Comparison of ENCODE assay signal across 13 mouse cellular contexts in the genomic region with DNA sequence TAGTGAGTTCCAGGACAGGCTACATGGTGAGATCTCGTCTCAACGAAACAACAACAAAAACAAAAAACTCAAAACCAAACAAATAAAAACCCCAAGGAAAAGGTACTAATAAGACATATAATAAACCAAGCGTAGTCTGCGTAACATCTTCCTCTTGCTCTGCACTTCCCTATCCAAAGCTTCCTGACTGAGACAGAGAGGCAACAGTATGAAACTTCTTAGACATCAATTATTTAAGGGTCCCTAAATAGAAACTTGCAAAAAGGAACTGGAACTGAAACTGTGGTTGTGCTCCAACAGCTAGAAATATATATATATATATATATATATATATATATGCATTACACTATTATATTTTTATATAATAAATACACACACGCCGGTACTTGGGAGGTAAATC. TPM values are rescaled to one million over a fixed set of nuclear protein-coding genes. Genes with fewer than 3 reads are reported as not detected.
"Had no signal": no experiment of that assay in that cellular context is flagged by ENCODE, and none has a peak within 500 bp of the region (broad histone marks: within the 10 kb centered on the region; RNA-seq: fewer than 3 reads in every experiment).

No protein-coding gene starts in this region.

- DNase-seq: kidney, adult 9 months; kidney, postnatal 10 days; kidney, postnatal 4 days; liver; lung, embryonic 14.5 days; lung, postnatal 10 days; lung, postnatal 4 days; right cerebral cortex, postnatal 14 days had no signal

- H3K4me2 ChIP-seq: limb, embryonic 12.5 days; lung, embryonic 14.5 days; midbrain, embryonic 12.5 days had no signal

- H3K9me3 ChIP-seq: limb, embryonic 12.5 days; midbrain, embryonic 12.5 days had no signal

- H3K9ac ChIP-seq: limb, embryonic 12.5 days; liver, embryonic 14.5 days; lung, embryonic 14.5 days; midbrain, embryonic 12.5 days had no signal

- H3K27ac ChIP-seq: layer of hippocampus, adult 2 months; liver, embryonic 14.5 days; midbrain, embryonic 12.5 days had no signal

- H3K4me3 ChIP-seq: layer of hippocampus, adult 2 months; limb, embryonic 12.5 days; midbrain, embryonic 12.5 days had no signal

- H3K27me3 ChIP-seq: limb, embryonic 12.5 days; midbrain, embryonic 12.5 days had no signal

RNA-seq across cellular contexts. Expression of a gene that starts 57.2 kb away (rescaled TPM):
- total RNA-seq: megakaryocyte-erythroid progenitor cell, adult 5-6 weeks had no signal
